Mouse (Mus musculus): ENCODE results near the gene Sfxn2.

Sfxn2 gene

GRCm38 (mm10) chr19:46572951-46573937, at the start of gene Sfxn2, which contains the start of gene Arl3:
Gene Sfxn2 (plus strand): TSS chr19:46573365.
Gene Arl3 (minus strand): TSS chr19:46573198.
- DNase-seq = peak; percentile 96

- DNase-seq = peak; percentile 76
These were observed 49.5 kb upstream of the Sfxn2 start for GRCm38 (mm10) chr19:46523480-46524151.

- DNase-seq = no peak
These were observed 49.0 kb upstream of the Sfxn2 start for GRCm38 (mm10) chr19:46524152-46524544.

- no peak for DNase-seq
These were observed 48.4 kb upstream of the Sfxn2 start for GRCm38 (mm10) chr19:46524601-46525321.

GRCm38 (mm10) chr19:46525691-46526631, 47.2 kb upstream of the Sfxn2 start:
- no peak for DNase-seq

GRCm38 (mm10) chr19:46527632-46528528, 45.3 kb upstream of the Sfxn2 start:
- no peak for DNase-seq

GRCm38 (mm10) chr19:46528529-46529213, 44.5 kb upstream of the Sfxn2 start:
- peak; percentile 80 for DNase-seq

- no peak for DNase-seq
These were observed 43.3 kb upstream of the Sfxn2 start for GRCm38 (mm10) chr19:46529601-46530448.

GRCm38 (mm10) chr19:46530449-46530990, 42.6 kb upstream of the Sfxn2 start:
- DNase-seq = no peak

- DNase-seq = no peak
These were observed 41.8 kb upstream of the Sfxn2 start for GRCm38 (mm10) chr19:46531071-46532030.

GRCm38 (mm10) chr19:46532031-46532688, 41.0 kb upstream of the Sfxn2 start:
- DNase-seq = peak; percentile 57

- DNase-seq = no peak
These were observed 40.1 kb upstream of the Sfxn2 start for GRCm38 (mm10) chr19:46533066-46533465.

- DNase-seq = no peak
These were observed 39.6 kb upstream of the Sfxn2 start for GRCm38 (mm10) chr19:46533525-46533924.

- no peak for DNase-seq
These were observed 38.5 kb upstream of the Sfxn2 start for GRCm38 (mm10) chr19:46534542-46535098.

- DNase-seq = no peak
These were observed 35.8 kb upstream of the Sfxn2 start for GRCm38 (mm10) chr19:46537357-46537756.

- no peak for DNase-seq
These were observed 35.0 kb upstream of the Sfxn2 start for GRCm38 (mm10) chr19:46538213-46538612.

- DNase-seq = no peak
These were observed 30.4 kb upstream of the Sfxn2 start for GRCm38 (mm10) chr19:46542750-46543149.

Data from cerebellum, adult 9-11 months (tissue).